Mouse (Mus musculus) embryo, embryonic 11 days (tissue): ENCODE data around the gene Psg29.

Experiments
- DNase-seq: peaks from one replicate; pipeline ENCODE4 v3.0.0-alpha.2; 2015

The Psg29 gene

GRCm38 (mm10) chr7:17203177-17203576 lies at the start of gene Psg29:
Psg29 (plus strand) TSS chr7:17203477.
- no peak for DNase-seq

GRCm38 (mm10) chr7:17155634-17156033 lies 47.6 kb upstream of the Psg29 start:
- DNase-seq: peak; percentile 2

- no peak for DNase-seq
Observed at GRCm38 (mm10) chr7:17156885-17157677, 46.2 kb upstream of the Psg29 start.

- no peak for DNase-seq
Observed at GRCm38 (mm10) chr7:17159011-17159410, 44.3 kb upstream of the Psg29 start.

GRCm38 (mm10) chr7:17171827-17172226 lies 31.4 kb upstream of the Psg29 start:
- no peak for DNase-seq

- DNase-seq: no peak
Observed at GRCm38 (mm10) chr7:17205530-17206184, 2.4 kb downstream of the Psg29 start.
